Mouse (Mus musculus): ENCODE data around the gene Mfap2. TPM values are rescaled to one million over a fixed set of nuclear protein-coding genes. Genes with fewer than 3 reads are reported as not detected.

Gene Mfap2
- polyA plus RNA-seq, 1 experiment from 2014 or later = 423 TPM

DNA sequence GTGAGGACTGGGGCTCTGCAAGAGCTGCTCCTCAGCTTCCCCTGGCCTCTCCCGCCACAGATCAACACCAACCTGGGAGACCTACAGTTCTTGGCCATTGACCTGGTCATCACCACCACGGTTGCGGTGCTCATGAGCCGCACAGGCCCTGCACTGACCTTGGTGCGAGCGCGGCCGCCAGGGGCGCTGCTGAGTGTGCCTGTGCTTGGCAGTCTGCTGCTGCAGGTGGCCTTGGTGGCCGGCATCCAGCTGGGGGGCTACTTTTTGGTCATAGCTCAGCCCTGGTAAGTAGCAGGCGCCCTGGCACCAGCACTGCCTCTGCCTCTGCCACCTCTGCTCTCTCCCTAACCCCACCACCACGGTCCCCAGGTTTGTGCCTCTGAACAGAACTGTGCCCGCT lies 4.2 kb upstream of the Mfap2 start:
- Histone ChIP-seq H3K36me3 (ENCODE audit: control insufficient read depth, insufficient read depth, low read length) (peaks cover 28% of the 10 kb centered on the region), H3K4me2 (ENCODE audit: low read depth, low read length) (no peak overlapping the region), H3K4me3 (replicated peaks; ENCODE audit: low read length) (no peak overlapping the region), H3K9ac (ENCODE audit: low read length) (no peak overlapping the region), H3K27ac (ENCODE audit: low read length) (no peak overlapping the region), H3K9me3 (replicated peaks; ENCODE audit: control insufficient read depth, low read length) (no peaks in the 10 kb centered on the region; the same call in 1 of the 2 replicates), H3K4me1 (ENCODE audit: control insufficient read depth, insufficient read depth, low read length) (peaks cover 7% of the 10 kb centered on the region; the same call in 1 of the 2 replicates), H3K27me3 (ENCODE audit: control insufficient read depth, insufficient read depth, low read length) (no peaks in the 10 kb centered on the region)
- ATAC-seq (ENCODE audit: insufficient read depth, low FRiP score) = no peak
- WGBS = 70% methylated on average over 13 of the region's 13 CpGs

DNA sequence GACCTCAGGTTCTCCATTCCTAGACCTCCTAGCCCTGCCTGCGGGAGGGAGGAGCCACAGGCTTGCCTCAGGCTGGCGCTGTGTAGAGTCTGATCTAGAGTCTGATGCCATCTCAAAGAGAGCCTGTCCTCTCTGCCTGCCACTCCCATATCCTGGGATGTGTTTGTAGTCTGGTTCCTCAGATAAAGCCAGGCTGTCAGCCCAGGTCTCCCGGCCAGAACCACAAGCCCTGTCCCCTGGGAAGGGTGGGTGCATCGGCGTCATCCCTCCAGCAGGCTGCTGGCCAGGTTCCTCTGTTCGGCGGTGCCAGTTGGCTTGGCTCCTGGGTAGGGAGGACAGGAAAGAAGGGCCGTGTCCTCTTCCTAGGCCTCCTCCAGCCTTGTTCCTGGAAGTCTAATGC lies 2.2 kb upstream of the Mfap2 start:
- Histone ChIP-seq H3K36me3 (ENCODE audit: control insufficient read depth, insufficient read depth, low read length) (peaks cover 28% of the 10 kb centered on the region), H3K27ac (ENCODE audit: low read length) (no peak overlapping the region), H3K4me2 (ENCODE audit: low read depth, low read length) (no peak overlapping the region), H3K4me1 (ENCODE audit: control insufficient read depth, insufficient read depth, low read length) (peaks cover 15% of the 10 kb centered on the region), H3K9ac (ENCODE audit: low read length) (no peak overlapping the region), H3K9me3 (replicated peaks; ENCODE audit: control insufficient read depth, low read length) (no peaks in the 10 kb centered on the region; the same call in 1 of the 2 replicates), H3K4me3 (replicated peaks; ENCODE audit: low read length) (no peak overlapping the region), H3K27me3 (ENCODE audit: control insufficient read depth, insufficient read depth, low read length) (no peaks in the 10 kb centered on the region)
- ATAC-seq (ENCODE audit: insufficient read depth, low FRiP score) = no peak
- 85% methylated on average over 8 of the region's 8 CpGs for WGBS

DNA sequence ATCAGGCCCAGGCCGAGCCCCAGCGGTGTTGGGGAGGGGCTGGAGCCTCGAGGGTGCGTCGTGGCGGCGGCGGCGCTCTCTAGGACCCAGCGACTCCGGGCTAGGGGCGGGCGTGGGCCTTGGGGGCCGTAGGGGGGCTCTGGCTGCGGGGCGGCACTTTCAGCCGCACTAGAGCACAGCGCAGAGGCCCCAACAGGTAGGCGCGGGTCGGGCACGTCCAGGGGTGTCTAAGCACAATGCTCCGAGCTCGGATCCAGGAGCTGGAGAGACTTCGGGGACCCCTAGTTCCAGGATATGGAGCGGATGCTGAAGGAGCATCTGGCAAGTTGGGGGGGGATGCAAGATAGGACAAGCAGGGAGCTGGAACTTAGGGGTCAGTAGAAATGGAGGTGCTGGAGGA lies 308 bp downstream of the Mfap2 start:
- Histone ChIP-seq H3K27me3 (ENCODE audit: control insufficient read depth, insufficient read depth, low read length) (no peaks in the 10 kb centered on the region), H3K9ac (ENCODE audit: low read length) (peak overlapping the region; percentile 89), H3K27ac (ENCODE audit: low read length) (peak overlapping the region; percentile 91), H3K9me3 (replicated peaks; ENCODE audit: control insufficient read depth, low read length) (no peaks in the 10 kb centered on the region; the same call in 1 of the 2 replicates), H3K4me1 (ENCODE audit: control insufficient read depth, insufficient read depth, low read length) (peaks cover 19% of the 10 kb centered on the region), H3K4me2 (ENCODE audit: low read depth, low read length) (peak overlapping the region; percentile 67), H3K36me3 (ENCODE audit: control insufficient read depth, insufficient read depth, low read length) (peaks cover 19% of the 10 kb centered on the region), H3K4me3 (replicated peaks; ENCODE audit: low read length) (peak overlapping the region; percentile 72)
- ATAC-seq (ENCODE audit: insufficient read depth, low FRiP score) = peak; percentile 81
- under 1% methylated on average over 26 of the region's 26 CpGs for WGBS

DNA sequence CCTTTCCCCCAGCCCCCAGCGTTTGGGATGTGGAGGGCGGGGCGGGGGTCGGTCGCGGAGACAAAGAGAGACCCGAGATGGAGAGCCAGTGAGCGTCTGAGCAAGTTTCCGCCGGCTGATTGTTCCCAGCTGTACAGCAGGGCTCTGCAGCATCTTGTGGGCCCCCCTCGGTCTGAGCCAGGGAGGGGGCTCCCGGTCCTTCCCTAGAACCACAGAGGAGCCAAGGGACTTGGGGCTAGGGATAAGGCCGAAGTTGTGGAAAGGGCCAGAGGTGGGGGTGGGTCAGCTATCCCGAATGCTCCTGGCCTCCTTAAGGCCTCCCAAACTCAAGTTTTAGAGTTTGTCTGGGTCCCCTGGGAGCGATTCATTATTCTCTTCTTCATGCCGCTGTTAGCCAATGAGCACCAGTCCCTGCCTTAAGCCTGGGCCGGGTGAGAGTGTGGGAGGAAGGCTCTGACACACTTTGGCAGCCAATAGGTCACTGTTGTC lies 767 bp downstream of the Mfap2 start:
- H3K36me3 ChIP-seq (ENCODE audit: control insufficient read depth, insufficient read depth, low read length) = peaks cover 16% of the 10 kb centered on the region

DNA sequence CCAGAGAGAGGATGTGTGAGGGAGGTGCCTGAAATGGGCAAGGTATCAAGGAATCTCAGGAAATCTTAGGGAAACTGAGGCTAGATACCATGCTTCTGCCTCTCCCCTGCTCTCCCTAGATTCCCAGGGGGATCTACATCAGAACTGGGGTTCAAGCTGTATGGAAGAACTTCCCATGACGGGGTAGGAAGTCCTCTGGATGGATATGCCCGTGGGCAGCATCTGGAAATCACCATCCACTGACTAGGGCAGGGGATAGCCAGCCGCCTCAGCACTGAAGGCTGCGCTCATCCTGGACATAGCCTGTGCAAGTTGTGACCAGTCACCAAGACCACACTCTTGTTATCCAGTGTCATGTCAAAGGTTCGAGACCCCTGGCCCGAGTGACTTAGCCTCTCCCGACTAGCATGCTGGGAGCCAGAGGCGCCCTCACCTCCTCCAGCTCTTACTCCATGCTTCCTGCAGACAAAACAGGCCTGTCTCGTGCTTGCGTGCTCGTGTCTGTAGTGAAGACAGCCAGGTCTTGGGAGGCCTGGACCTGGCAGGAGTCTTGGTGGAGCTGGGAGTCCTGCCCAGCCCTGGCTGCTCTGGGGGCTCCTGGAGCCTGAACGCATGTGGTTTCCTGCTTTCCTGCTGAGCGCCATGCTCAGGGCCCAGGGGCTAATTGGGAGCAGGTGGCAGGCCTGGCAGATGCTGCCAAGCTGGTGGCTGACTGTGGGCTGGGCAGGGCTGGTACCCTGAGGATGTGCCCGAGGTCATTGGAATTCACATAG lies 1.5 kb downstream of the Mfap2 start:
- H3K4me3 ChIP-seq (replicated peaks; ENCODE audit: low read length) = peak overlapping the region; percentile 72
- no peaks in the 10 kb centered on the region; the same call in 1 of the 2 replicates for H3K9me3 ChIP-seq (replicated peaks; ENCODE audit: control insufficient read depth, low read length)
- H3K27me3 ChIP-seq (ENCODE audit: control insufficient read depth, insufficient read depth, low read length) = no peaks in the 10 kb centered on the region
- H3K4me2 ChIP-seq (ENCODE audit: low read depth, low read length) = peak overlapping the region; percentile 67
- ATAC-seq (ENCODE audit: insufficient read depth, low FRiP score) = 0 out of 2 replicates have a peak, but pooled peaks have one; percentile 7
- H3K4me1 ChIP-seq (ENCODE audit: control insufficient read depth, insufficient read depth, low read length) = peaks cover 19% of the 10 kb centered on the region
- H3K9ac ChIP-seq (ENCODE audit: low read length) = peak overlapping the region; percentile 89
- 39% methylated on average over 14 of the region's 14 CpGs for WGBS
- H3K36me3 ChIP-seq (ENCODE audit: control insufficient read depth, insufficient read depth, low read length) = peaks cover 10% of the 10 kb centered on the region
- peak overlapping the region; percentile 91 for H3K27ac ChIP-seq (ENCODE audit: low read length)

More for the DNA sequence above, 767 bp downstream of the Mfap2 start:
- peak; percentile 48 for ATAC-seq (ENCODE audit: insufficient read depth, low FRiP score)
- Histone ChIP-seq H3K9ac (ENCODE audit: low read length) (peak overlapping the region; percentile 89), H3K4me2 (ENCODE audit: low read depth, low read length) (peak overlapping the region; percentile 67), H3K4me3 (replicated peaks; ENCODE audit: low read length) (peak overlapping the region; percentile 72), H3K4me1 (ENCODE audit: control insufficient read depth, insufficient read depth, low read length) (peaks cover 19% of the 10 kb centered on the region), H3K27ac (ENCODE audit: low read length) (peak overlapping the region; percentile 91), H3K27me3 (ENCODE audit: control insufficient read depth, insufficient read depth, low read length) (no peaks in the 10 kb centered on the region), H3K9me3 (replicated peaks; ENCODE audit: control insufficient read depth, low read length) (no peaks in the 10 kb centered on the region; the same call in 1 of the 2 replicates)
- 2% methylated on average over 17 of the region's 17 CpGs for WGBS

DNA sequence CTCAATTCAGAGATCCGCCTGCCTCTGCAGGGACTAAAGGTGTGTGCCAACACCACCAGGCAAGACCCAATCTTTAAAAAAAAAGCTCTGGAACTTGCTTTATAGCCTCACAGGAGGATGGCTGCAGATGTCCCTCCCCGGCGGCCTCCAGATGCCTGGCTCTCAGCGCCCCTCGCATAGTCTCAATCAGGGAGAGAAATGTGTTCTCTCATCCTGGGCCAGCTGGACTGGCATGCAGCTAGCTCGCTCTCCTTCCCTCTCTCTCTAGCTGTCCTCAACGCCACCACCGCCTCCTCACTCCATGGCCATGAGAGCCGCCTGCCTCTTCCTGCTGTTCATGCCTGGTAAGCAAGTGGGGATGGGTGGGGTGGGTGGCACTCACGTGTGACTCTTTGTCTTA lies 2.3 kb downstream of the Mfap2 start:
- peaks cover 6% of the 10 kb centered on the region; the same call in 1 of the 2 replicates for H3K36me3 ChIP-seq (ENCODE audit: control insufficient read depth, insufficient read depth, low read length)
- H3K27me3 ChIP-seq (ENCODE audit: control insufficient read depth, insufficient read depth, low read length) = no peaks in the 10 kb centered on the region
- peak overlapping the region; percentile 72; the same call in 1 of the 2 replicates for H3K4me3 ChIP-seq (replicated peaks; ENCODE audit: low read length)
- peak overlapping the region; percentile 67; the same call in 1 of the 2 replicates for H3K4me2 ChIP-seq (ENCODE audit: low read depth, low read length)
- 77% methylated on average over 10 of the region's 10 CpGs for WGBS
- peaks cover 19% of the 10 kb centered on the region for H3K4me1 ChIP-seq (ENCODE audit: control insufficient read depth, insufficient read depth, low read length)
- ATAC-seq (ENCODE audit: insufficient read depth, low FRiP score) = no peak
- H3K27ac ChIP-seq (ENCODE audit: low read length) = peak overlapping the region; percentile 91; the same call in 1 of the 2 replicates
- peak overlapping the region; percentile 54 for H3K9ac ChIP-seq (ENCODE audit: low read length)
- H3K9me3 ChIP-seq (replicated peaks; ENCODE audit: control insufficient read depth, low read length) = no peaks in the 10 kb centered on the region

DNA sequence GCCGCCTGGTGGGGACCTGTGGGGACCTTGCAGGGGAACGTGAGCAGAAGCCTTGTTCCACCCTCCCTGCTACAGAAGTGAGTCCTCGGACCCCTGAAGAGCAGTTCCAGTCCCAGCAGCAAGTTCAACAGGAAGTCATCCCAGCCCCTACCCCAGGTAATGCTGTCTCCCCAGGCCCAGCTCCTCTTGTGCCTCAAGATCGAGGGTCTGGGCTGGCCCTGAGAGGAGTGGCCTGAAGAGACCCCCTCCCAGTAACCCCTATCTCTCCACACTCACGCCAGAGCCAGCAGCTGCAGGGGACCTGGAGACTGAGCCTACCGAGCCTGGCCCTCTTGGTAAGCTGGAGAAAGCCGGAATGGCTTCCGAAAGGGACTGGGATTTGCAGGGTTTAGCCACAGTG lies 3.9 kb downstream of the Mfap2 start:
- no peaks in the 10 kb centered on the region for H3K9me3 ChIP-seq (replicated peaks; ENCODE audit: control insufficient read depth, low read length)
- H3K9ac ChIP-seq (ENCODE audit: low read length) = no peak overlapping the region
- 69% methylated on average over 8 of the region's 8 CpGs for WGBS
- H3K27ac ChIP-seq (ENCODE audit: low read length) = no peak overlapping the region
- H3K4me2 ChIP-seq (ENCODE audit: low read depth, low read length) = no peak overlapping the region
- peaks cover 19% of the 10 kb centered on the region for H3K4me1 ChIP-seq (ENCODE audit: control insufficient read depth, insufficient read depth, low read length)
- no peak for ATAC-seq (ENCODE audit: insufficient read depth, low FRiP score)
- no peak overlapping the region for H3K4me3 ChIP-seq (replicated peaks; ENCODE audit: low read length)
- peaks cover 6% of the 10 kb centered on the region; the same call in 1 of the 2 replicates for H3K36me3 ChIP-seq (ENCODE audit: control insufficient read depth, insufficient read depth, low read length)
- H3K27me3 ChIP-seq (ENCODE audit: control insufficient read depth, insufficient read depth, low read length) = no peaks in the 10 kb centered on the region

DNA sequence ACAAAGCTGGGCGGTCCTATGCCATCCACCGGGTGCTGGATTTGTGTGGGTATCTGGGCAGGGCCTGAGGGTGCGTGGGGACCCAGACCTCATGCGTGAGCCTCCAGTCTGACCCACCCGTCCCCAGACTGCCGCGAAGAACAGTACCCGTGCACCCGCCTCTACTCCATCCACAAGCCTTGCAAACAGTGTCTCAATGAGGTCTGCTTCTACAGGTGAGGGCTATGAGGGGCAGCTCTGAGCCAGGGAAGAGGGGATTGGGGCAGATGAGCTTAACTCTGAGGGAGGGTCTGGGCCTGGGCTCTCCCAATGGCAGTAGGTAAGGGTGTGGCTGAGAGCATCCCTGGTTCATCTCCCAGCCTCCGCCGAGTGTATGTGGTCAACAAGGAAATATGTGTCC lies 4.6 kb downstream of the Mfap2 start:
- Histone ChIP-seq H3K36me3 (ENCODE audit: control insufficient read depth, insufficient read depth, low read length) (peaks cover 6% of the 10 kb centered on the region; the same call in 1 of the 2 replicates), H3K4me2 (ENCODE audit: low read depth, low read length) (no peak overlapping the region), H3K27ac (ENCODE audit: low read length) (no peak overlapping the region), H3K27me3 (ENCODE audit: control insufficient read depth, insufficient read depth, low read length) (no peaks in the 10 kb centered on the region), H3K9ac (ENCODE audit: low read length) (peak overlapping the region; percentile 21; the same call in 1 of the 2 replicates), H3K4me1 (ENCODE audit: control insufficient read depth, insufficient read depth, low read length) (peaks cover 21% of the 10 kb centered on the region), H3K4me3 (replicated peaks; ENCODE audit: low read length) (no peak overlapping the region), H3K9me3 (replicated peaks; ENCODE audit: control insufficient read depth, low read length) (no peaks in the 10 kb centered on the region)
- no peak for ATAC-seq (ENCODE audit: insufficient read depth, low FRiP score)
- WGBS = 91% methylated on average over 11 of the region's 11 CpGs

DNA sequence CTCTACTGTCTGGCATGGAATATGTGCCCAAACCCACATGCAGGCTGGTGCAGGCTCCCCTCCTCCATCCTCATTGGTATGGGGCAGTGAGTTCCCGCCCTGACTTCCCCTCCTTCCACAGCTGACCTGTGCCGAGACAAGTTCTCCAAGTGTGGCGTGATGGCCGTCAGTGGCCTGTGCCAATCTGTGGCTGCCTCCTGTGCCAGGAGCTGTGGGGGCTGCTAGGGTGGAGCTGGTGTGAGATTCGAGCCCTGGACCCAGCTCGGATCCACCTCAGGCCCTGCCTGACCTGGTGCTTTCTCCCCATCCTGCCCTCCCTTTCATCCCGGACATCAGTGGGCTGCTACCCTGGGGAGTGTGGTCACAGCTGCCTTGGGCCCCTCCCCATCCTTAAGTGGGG lies 5.1 kb downstream of the Mfap2 start:
- H3K27ac ChIP-seq (ENCODE audit: low read length) = no peak overlapping the region
- H3K9ac ChIP-seq (ENCODE audit: low read length) = no peak overlapping the region
- WGBS = 78% methylated on average over 7 of the region's 7 CpGs
- no peak overlapping the region for H3K4me3 ChIP-seq (replicated peaks; ENCODE audit: low read length)
- no peak for ATAC-seq (ENCODE audit: insufficient read depth, low FRiP score)
- no peak overlapping the region for H3K4me2 ChIP-seq (ENCODE audit: low read depth, low read length)
- peaks cover 6% of the 10 kb centered on the region; the same call in 1 of the 2 replicates for H3K36me3 ChIP-seq (ENCODE audit: control insufficient read depth, insufficient read depth, low read length)
- H3K4me1 ChIP-seq (ENCODE audit: control insufficient read depth, insufficient read depth, low read length) = peaks cover 21% of the 10 kb centered on the region
- H3K27me3 ChIP-seq (ENCODE audit: control insufficient read depth, insufficient read depth, low read length) = no peaks in the 10 kb centered on the region
- no peaks in the 10 kb centered on the region for H3K9me3 ChIP-seq (replicated peaks; ENCODE audit: control insufficient read depth, low read length)

All from stomach, embryonic 16.5 days (tissue).